Mouse (Mus musculus): ENCODE measurements around the gene Bbs5. TPM values are rescaled to one million over a fixed set of nuclear protein-coding genes. Genes with fewer than 3 reads are reported as not detected.
"Not testable (repeated sequence)": the region's sequence is repeated elsewhere in the genome, so short reads cannot be mapped to it uniquely, and the experiment has no call there.

Gene Bbs5
- total RNA-seq, 1 experiment from 2014 or later, result not detected

- peak; percentile 85 for ATAC-seq (replicated peaks; ENCODE audit: insufficient number of reproducible peaks, low FRiP score, low TSS enrichment, poor library complexity, severe bottlenecking)
Observed at GRCm38 (mm10) chr2:69663827-69664476, 17.0 kb downstream of the Bbs5 start.

- no peak for ATAC-seq (replicated peaks; ENCODE audit: insufficient number of reproducible peaks, low FRiP score, low TSS enrichment, poor library complexity, severe bottlenecking)
Observed at GRCm38 (mm10) chr2:69667656-69668055, 20.7 kb downstream of the Bbs5 start.

- no peak for ATAC-seq (replicated peaks; ENCODE audit: insufficient number of reproducible peaks, low FRiP score, low TSS enrichment, poor library complexity, severe bottlenecking)
Observed at GRCm38 (mm10) chr2:69668414-69668813, 21.4 kb downstream of the Bbs5 start.

- no peak for ATAC-seq (replicated peaks; ENCODE audit: insufficient number of reproducible peaks, low FRiP score, low TSS enrichment, poor library complexity, severe bottlenecking)
Observed at GRCm38 (mm10) chr2:69669853-69670252, 22.9 kb downstream of the Bbs5 start, which contains the start of gene Klhl41. Klhl41 (plus strand) TSS chr2:69670120.

GRCm38 (mm10) chr2:69673723-69674122 is 26.8 kb downstream of the Bbs5 start:
- no peak for ATAC-seq (replicated peaks; ENCODE audit: insufficient number of reproducible peaks, low FRiP score, low TSS enrichment, poor library complexity, severe bottlenecking)

GRCm38 (mm10) chr2:69675266-69675665 is 28.3 kb downstream of the Bbs5 start:
- ATAC-seq (replicated peaks; ENCODE audit: insufficient number of reproducible peaks, low FRiP score, low TSS enrichment, poor library complexity, severe bottlenecking), result no peak

- no peak for ATAC-seq (replicated peaks; ENCODE audit: insufficient number of reproducible peaks, low FRiP score, low TSS enrichment, poor library complexity, severe bottlenecking)
Observed at GRCm38 (mm10) chr2:69676713-69677112, 29.7 kb downstream of the Bbs5 start.

GRCm38 (mm10) chr2:69677215-69677614 is 30.2 kb downstream of the Bbs5 start:
- not testable (repeated sequence) for ATAC-seq (replicated peaks; ENCODE audit: insufficient number of reproducible peaks, low FRiP score, low TSS enrichment, poor library complexity, severe bottlenecking)

GRCm38 (mm10) chr2:69679990-69680389 is 33.0 kb downstream of the Bbs5 start:
- ATAC-seq (replicated peaks; ENCODE audit: insufficient number of reproducible peaks, low FRiP score, low TSS enrichment, poor library complexity, severe bottlenecking), result no peak

GRCm38 (mm10) chr2:69681931-69682330 is 35.0 kb downstream of the Bbs5 start:
- no peak for ATAC-seq (replicated peaks; ENCODE audit: insufficient number of reproducible peaks, low FRiP score, low TSS enrichment, poor library complexity, severe bottlenecking)

- ATAC-seq (replicated peaks; ENCODE audit: insufficient number of reproducible peaks, low FRiP score, low TSS enrichment, poor library complexity, severe bottlenecking), result no peak
Observed at GRCm38 (mm10) chr2:69683036-69683805, 36.2 kb downstream of the Bbs5 start.

- ATAC-seq (replicated peaks; ENCODE audit: insufficient number of reproducible peaks, low FRiP score, low TSS enrichment, poor library complexity, severe bottlenecking), result no peak
Observed at GRCm38 (mm10) chr2:69684488-69684887, 37.5 kb downstream of the Bbs5 start.

- no peak for ATAC-seq (replicated peaks; ENCODE audit: insufficient number of reproducible peaks, low FRiP score, low TSS enrichment, poor library complexity, severe bottlenecking)
Observed at GRCm38 (mm10) chr2:69690214-69690613, 43.2 kb downstream of the Bbs5 start.

- ATAC-seq (replicated peaks; ENCODE audit: insufficient number of reproducible peaks, low FRiP score, low TSS enrichment, poor library complexity, severe bottlenecking), result no peak
Observed at GRCm38 (mm10) chr2:69690843-69691242, 43.9 kb downstream of the Bbs5 start.

GRCm38 (mm10) chr2:69693501-69693900 is 46.5 kb downstream of the Bbs5 start:
- ATAC-seq (replicated peaks; ENCODE audit: insufficient number of reproducible peaks, low FRiP score, low TSS enrichment, poor library complexity, severe bottlenecking), result no peak

GRCm38 (mm10) chr2:69700446-69700845 is 53.5 kb downstream of the Bbs5 start:
- no peak for ATAC-seq (replicated peaks; ENCODE audit: insufficient number of reproducible peaks, low FRiP score, low TSS enrichment, poor library complexity, severe bottlenecking)

GRCm38 (mm10) chr2:69712171-69712570 is 65.2 kb downstream of the Bbs5 start:
- ATAC-seq (replicated peaks; ENCODE audit: insufficient number of reproducible peaks, low FRiP score, low TSS enrichment, poor library complexity, severe bottlenecking), result no peak

GRCm38 (mm10) chr2:69712981-69713625 is 66.1 kb downstream of the Bbs5 start, which contains the start of gene Fastkd1:
Fastkd1 (minus strand) TSS chr2:69713516.
- peak; percentile 99 for ATAC-seq (replicated peaks; ENCODE audit: insufficient number of reproducible peaks, low FRiP score, low TSS enrichment, poor library complexity, severe bottlenecking)

GRCm38 (mm10) chr2:69713626-69714014 is 66.6 kb downstream of the Bbs5 start:
- ATAC-seq (replicated peaks; ENCODE audit: insufficient number of reproducible peaks, low FRiP score, low TSS enrichment, poor library complexity, severe bottlenecking), result no peak

GRCm38 (mm10) chr2:69714126-69714525 is 67.2 kb downstream of the Bbs5 start:
- ATAC-seq (replicated peaks; ENCODE audit: insufficient number of reproducible peaks, low FRiP score, low TSS enrichment, poor library complexity, severe bottlenecking), result no peak

Measured in monocyte, adult 5-6 weeks (primary cell).